Mouse (Mus musculus) right cerebral cortex, postnatal 25 days (tissue): ENCODE data around the gene Hist1h2an.
A peak's percentile ranks its signal among the peaks of the same experiment; 100 is the strongest.
"Not testable (repeated sequence)": the region's sequence is repeated elsewhere in the genome, so short reads cannot be mapped to it uniquely, and the experiment has no call there.

Experiments used
- DNase-seq: peaks from one replicate; pipeline ENCODE4 v3.0.0; 2022

Hist1h2an gene

DNA sequence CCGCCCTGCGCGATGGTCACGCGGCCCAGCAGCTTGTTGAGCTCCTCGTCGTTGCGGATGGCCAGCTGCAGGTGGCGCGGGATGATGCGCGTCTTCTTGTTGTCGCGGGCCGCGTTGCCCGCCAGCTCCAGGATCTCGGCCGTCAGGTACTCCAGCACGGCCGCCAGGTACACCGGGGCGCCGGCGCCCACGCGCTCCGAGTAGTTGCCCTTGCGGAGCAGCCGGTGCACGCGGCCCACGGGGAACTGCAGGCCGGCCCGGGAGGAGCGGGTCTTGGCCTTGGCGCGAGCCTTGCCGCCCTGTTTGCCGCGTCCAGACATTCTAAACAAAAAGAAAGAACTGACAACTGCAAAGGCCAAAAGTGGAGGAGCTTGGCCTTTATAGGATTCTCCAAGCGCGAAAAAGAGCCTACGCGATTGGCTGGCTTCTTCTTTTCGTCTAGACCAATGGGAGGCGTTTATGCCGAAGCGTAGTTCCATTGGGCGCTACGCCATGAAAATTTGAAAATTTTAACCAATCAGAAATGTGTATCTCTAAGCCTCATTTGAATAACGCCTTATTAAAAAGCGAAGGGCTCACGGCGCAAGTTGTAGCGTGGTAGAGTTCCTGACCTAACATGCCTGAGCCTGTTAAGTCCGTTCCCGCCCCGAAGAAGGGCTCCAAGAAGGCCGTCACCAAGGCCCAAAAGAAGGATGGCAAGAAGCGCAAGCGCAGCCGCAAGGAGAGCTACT lies at the start of gene Hist1h2an, which contains the start of gene Hist1h2bp:
Gene Hist1h2an, minus strand, starts transcription at position 320 of the 731 bp plus-strand sequence.
Gene Hist1h2bp, plus strand, starts transcription at position 563 of the 731 bp plus-strand sequence.
- peak; percentile 86 for DNase-seq

DNA sequence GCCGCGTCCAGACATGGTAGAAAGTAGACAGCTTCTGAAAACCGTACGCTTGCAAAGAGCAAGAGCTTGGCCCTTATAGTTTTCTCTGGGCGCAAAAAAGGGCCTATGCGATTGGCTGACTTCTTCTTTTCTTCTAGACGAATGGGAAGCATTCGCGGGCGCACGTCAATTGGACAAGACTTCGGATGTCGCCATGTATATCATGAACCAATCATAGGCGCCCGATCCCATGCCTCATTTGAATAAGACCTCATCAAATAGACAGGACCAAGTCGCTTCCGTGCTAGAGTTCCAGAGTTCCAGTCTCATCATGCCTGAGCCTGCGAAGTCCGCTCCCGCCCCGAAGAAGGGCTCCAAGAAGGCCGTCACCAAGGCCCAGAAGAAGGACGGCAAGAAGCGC lies 46.4 kb upstream of the Hist1h2an start, which contains the start of the genes Hist1h2ap and Hist1h2br:
Gene Hist1h2ap, minus strand, starts transcription at position 47 of the 400 bp plus-strand sequence.
Gene Hist1h2br, plus strand, starts transcription at position 283 of the 400 bp plus-strand sequence.
- DNase-seq, result not testable (repeated sequence)

DNA sequence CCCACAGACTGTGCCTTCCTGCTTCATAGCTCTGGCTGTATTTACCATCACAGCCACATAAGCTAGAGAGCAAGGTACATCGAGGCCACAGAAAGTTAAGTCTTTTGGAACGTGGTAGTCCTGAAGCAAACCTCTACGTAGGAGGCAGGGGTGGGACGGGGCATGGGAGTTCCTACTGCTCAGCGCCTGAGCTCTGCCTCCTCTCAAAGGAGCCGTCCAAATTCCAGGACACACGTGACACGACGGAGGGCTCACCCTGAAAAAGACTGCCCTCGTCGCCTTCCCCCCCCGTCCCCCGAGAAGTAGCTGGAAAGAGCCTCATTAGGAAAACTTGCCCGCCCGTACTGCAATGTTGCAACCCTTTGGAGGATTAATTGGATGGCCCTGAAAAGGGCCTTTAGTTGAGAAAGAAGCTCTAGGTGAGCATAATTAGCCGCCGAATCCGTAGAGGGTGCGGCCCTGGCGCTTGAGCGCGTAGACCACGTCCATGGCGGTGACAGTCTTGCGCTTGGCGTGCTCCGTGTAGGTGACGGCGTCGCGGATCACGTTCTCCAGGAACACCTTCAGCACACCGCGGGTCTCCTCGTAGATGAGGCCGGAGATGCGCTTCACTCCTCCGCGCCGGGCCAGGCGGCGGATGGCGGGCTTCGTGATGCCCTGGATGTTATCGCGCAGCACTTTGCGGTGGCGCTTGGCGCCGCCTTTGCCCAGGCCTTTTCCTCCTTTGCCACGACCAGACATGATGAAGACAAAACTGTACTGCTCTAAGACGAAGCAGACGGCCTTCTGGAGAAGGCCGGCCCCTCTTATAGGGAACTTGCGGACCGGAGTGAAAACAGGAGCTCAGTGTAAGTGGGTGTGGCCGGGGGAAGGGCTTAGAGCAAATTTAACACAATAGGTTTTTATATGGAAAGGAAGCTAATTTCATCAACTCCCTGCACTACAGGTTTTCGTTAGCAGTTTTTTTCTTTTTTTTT lies 44.7 kb upstream of the Hist1h2an start, which contains the start of gene Hist1h4n:
Gene Hist1h4n, minus strand, starts transcription at position 779 of the 977 bp plus-strand sequence.
- peak; percentile 29 for DNase-seq

DNA sequence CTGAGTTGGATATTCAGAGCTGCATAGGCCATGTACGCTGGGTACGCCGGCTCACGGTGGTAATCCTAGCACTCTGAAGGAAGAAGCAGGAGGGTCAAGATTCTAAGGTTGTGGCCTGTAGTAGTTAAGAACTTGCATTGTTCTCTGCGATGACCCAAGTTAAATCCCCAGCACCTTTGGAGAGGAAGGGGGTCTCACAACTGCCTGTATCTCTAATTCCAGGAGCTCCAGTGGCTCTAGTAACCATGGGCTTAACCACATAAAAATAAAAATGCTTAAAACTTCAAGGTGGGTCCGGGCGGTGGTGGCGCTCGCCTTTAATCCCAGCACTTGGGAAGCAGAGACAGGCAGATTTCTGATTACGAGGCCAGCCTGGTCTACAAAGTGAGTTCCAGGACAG lies 43.3 kb upstream of the Hist1h2an start:
- no peak for DNase-seq

DNA sequence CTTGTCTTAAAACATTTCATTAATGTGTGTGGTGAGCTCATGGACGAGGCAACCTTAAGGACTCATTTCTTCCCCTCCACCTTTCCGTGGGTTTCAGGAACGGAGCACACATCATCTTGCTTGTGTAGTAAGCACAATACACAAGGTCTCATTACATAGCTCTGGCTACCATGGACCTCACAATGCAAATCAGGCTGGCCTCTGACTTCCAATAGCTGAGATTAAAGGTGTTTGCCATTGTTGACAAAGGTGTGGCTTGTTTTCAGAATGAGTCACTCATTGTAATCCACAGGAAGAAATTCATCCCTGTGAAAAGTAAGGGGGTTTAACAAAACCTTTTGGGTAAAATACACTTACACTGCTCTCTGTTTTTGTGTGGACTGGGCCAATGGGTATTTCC lies 41.5 kb upstream of the Hist1h2an start:
- DNase-seq, result no peak

DNA sequence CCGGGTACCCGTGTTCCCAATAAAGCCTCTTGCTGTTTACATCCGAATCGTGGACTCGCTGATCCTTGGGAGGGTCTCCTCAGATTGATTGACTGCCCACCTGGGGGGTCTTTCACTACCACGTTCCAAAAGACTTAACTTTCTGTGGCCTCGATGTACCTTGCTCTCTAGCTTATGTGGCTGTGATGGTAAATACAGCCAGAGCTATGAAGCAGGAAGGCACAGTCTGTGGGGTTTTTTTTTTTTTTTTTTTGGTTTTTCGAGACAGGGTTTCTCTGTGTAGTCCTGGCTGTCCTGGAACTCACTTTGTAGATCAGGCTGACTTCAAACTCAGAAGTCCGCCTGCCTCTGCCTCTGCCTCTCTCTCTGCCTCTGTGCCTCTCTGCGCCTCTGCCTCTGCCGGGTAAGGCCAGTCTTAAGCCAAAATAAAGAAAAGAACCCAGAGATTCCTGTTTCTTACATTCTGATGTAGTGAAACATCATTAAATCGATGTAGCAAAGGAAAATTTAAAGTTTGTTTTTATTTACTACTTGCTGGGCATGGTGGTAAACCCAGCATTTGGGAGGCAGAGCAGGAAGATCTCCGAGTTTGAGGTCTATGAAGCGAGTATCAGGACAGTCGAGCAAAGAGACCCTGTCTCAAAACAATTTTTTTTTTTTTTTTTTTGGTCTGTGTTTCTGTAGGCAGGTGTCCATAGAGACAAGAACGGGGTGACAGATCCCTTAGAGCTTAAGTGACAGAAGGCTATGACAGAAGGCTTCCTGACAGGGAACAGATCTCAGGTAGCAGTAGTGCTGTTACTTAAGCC lies 33.3 kb upstream of the Hist1h2an start:
- DNase-seq, result not testable (repeated sequence)

DNA sequence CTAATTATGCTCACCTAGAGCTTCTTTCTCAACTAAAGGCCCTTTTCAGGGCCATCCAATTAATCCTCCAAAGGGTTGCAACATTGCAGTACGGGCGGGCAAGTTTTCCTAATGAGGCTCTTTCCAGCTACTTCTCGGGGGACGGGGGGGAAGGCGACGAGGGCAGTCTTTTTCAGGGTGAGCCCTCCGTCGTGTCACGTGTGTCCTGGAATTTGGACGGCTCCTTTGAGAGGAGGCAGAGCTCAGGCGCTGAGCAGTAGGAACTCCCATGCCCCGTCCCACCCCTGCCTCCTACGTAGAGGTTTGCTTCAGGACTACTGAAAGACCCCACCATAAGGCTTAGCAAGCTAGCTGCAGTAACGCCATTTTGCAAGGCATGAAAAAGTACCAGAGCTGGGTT lies 25.1 kb upstream of the Hist1h2an start:
- DNase-seq, result not testable (repeated sequence)

DNA sequence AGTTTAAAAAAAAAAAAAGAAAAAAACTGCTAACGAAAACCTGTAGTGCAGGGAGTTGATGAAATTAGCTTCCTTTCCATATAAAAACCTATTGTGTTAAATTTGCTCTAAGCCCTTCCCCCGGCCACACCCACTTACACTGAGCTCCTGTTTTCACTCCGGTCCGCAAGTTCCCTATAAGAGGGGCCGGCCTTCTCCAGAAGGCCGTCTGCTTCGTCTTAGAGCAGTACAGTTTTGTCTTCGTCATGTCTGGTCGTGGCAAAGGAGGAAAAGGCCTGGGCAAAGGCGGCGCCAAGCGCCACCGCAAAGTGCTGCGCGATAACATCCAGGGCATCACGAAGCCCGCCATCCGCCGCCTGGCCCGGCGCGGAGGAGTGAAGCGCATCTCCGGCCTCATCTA lies 24.5 kb upstream of the Hist1h2an start, which contains the start of gene Hist1h4m:
Gene Hist1h4m, plus strand, starts transcription at position 208 of the 400 bp plus-strand sequence.
- peak; percentile 46 for DNase-seq

DNA sequence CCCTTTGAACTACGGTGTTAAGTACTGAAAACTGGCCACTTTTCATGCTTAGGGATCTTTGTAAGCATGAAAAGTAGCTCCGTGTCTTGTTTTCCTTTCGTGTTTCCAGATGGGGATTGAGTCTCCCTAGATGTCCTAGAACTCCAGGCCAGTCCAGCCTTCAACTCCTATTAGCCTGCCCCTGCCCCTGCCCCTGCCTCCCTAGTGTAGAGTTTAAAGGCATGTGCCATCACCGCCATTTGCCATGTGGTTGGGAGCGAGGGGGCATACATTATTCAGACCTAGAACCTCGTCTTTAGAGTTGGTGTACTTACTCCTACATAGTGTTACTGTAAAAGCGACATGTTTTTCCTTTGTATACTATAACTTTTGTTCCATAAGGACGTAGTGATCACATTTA lies 24.1 kb upstream of the Hist1h2an start:
- DNase-seq, result not testable (repeated sequence)

DNA sequence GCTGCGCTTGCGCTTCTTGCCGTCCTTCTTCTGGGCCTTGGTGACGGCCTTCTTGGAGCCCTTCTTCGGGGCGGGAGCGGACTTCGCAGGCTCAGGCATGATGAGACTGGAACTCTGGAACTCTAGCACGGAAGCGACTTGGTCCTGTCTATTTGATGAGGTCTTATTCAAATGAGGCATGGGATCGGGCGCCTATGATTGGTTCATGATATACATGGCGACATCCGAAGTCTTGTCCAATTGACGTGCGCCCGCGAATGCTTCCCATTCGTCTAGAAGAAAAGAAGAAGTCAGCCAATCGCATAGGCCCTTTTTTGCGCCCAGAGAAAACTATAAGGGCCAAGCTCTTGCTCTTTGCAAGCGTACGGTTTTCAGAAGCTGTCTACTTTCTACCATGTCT lies 23.1 kb upstream of the Hist1h2an start, which contains the start of the genes Hist1h2bq and Hist1h2ao:
Gene Hist1h2bq, minus strand, starts transcription at position 125 of the 400 bp plus-strand sequence.
Gene Hist1h2ao, plus strand, starts transcription at position 393 of the 400 bp plus-strand sequence.
- DNase-seq, result not testable (repeated sequence)

DNA sequence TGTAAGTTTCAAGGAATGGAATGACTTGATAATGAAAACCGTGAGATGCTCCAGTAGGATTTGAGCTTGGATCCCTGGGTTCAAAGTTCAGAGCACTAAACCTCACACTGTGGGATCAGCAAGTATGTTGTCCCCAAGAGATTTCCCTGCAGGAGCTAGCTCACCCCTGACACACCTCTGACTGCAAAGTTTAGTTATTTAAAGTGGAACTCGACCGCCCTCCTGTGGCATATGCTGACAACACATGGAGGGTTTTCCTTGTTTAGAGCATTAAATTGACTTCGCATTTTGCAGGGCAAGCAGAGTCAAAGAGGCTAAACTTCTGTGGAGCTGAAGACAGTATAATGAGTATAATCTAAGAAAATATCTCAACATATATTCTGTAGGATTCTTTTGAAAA lies 16.0 kb upstream of the Hist1h2an start:
- not testable (repeated sequence) for DNase-seq

DNA sequence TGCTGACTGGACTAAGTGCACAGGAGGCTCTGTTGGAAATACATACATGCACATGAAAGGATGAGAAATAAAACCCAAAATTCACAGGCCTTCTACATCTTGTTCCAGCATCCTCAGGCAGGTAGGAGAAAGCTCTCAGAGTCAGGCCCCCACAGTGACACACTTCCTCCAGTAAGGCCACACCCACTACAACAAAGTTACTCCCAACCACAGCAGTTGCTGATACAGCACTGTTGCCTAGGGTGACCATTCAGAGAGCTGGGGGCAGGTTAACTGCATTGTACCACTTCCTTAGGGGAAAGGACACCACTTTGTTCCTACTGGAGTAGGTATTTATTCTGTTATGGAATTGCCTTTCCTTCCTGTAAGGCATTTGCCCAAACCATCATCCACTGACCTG lies 10.1 kb upstream of the Hist1h2an start:
- not testable (repeated sequence) for DNase-seq

DNA sequence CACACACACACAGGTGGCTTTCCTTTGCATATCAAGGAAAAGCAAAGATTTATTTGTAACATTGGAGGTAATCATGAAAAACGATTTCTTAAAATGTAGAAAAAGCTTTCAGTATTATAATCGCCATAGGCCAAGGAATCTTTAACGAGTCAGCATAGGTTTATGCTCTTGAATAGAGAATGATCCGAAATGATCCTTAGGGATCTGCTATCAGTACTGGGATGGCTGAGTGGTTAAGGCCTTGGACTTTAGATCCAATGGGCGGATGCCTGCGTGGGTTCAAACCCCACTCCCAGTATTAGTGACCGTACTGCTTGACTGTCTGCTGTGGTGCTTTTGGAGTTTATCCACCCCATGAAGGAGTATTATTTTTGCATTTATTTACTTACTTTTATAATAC lies 8.6 kb upstream of the Hist1h2an start:
- DNase-seq, result no peak

DNA sequence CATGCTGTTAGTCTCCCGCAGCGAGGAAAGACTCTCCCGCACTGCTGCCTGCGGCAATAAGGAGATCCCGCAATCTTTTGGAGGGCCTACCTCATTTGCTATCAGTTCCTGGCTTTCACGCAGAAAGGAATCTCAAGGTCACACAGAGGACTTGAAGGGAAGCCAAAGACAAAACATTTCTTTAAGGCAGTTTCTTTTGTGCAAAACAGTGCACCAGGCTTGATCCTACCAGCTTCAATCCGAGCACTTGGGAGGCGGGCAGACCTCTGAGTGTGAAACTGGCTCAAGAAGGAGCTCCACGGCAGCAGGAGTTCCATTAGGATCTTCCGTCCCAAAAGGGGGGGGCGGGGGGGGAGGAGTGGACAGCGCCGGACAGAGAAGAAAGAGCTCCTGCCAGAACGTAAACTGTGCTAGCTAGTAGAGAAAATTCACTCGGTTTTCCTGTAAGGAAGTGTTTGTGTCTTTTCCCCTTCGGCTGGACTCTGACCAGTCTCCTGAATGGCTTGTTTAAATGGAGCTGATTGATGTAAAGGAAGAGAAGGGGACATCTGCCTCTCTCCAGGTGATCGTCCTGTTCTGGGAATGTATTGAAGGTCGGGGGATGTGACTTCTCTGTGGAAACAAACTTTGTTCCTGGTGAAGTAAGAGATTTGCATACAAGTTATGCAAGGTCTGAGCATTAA lies 3.7 kb upstream of the Hist1h2an start:
- no peak for DNase-seq

DNA sequence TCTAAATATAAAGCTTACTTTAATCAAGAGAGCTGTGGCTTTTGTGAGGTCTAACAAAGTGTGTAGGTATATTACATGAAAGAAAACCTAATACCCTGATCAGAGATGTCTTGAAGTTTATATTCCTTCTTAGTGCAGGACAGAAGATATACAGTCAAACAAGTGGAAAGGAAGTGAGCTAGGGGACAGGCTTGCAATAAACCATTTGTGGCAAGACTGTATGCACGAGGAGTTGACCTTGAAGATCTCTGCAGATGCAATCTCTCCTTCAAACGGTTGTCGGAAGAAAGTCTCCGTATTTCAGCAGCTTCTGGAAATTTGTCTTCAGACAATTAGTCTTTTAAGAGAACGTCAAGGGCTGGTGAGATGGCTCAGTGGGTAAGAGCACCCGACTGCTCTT lies 2.9 kb upstream of the Hist1h2an start:
- no peak for DNase-seq

DNA sequence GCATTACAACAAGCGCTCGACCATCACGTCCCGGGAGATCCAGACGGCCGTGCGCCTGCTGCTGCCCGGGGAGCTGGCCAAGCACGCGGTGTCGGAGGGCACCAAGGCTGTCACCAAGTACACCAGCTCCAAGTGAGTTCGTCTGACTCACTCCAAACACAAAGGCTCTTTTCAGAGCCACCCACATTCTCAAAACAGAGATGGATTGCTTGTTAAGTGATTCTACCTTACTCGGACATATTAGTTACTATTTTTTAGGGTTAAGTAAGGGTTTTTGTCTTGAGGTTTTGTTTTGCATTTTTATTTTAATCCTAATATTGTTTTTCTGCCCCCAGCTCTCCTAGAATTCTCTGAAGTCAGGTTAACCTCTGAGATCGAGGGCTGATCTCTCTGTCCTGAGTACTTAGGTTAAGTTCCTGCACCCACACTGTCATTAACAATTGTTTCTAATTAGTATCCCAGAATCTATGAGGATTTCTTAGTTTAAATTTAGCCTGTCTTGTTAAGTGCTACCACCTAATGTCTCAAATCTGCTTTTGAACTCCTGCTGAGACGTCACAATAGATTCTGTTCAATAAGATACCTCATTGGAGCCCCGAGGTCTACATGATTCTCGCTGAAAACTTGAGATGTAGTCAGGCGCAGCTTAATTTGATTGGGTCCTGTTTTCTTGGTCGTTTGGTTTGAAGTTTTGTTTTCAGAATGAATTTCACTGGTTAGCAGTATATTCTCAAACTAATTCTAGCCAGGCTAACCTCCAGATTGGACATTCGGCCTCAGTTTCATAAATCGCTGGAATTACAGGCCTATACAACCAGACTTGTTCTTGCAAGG lies 959 bp upstream of the Hist1h2an start:
- DNase-seq, result no peak

DNA sequence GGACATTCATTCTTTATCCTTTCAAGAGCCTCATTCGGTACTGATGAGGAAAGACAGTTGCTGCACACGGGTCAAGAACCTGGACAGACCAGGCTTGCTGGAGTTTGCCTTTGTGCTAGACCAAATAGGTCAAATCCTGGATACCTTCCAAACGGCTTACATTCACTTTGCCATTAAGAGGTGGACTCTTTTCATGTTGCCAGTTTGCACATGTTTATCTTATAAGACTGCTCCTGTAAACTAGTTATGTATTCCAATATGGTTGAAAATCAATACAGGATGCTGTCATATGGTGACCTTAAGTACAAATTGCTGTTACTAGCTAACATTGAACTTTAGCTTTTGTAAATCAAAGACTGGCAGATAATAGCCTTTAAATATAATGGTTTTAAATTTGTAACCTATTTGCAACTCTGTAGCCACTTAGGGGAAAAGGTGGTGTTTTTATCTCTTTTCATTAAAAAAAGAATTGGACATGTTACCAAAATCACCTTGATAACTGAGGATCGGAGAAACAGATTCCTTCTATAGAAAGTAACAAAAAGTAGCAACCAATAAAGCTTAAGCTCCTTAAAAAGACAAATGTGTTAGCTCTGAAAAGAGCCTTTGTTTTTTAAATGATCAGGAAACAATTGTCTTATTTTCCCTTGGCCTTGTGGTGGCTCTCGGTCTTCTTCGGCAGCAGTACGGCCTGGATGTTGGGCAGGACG lies 674 bp downstream of the Hist1h2an start:
- no peak for DNase-seq

DNA sequence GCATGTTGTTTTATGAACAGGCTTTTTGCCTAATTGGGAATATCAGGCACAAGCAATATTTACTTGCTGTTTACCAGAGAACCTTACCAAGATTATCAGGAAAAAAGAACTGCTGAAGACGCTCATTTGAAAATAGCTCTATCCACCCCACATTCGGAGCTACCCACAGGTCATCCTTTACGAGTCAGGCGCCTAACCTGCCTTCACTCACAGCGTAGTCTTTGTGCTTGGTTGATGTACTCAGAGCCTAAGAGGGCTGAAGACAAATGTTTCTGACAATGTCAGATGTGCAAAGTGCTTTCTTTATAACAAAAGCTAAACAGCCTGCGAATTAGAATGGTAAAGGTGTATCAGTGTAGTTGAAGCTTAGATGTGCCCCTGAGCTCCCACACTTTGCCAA lies 2.7 kb downstream of the Hist1h2an start:
- no peak for DNase-seq

DNA sequence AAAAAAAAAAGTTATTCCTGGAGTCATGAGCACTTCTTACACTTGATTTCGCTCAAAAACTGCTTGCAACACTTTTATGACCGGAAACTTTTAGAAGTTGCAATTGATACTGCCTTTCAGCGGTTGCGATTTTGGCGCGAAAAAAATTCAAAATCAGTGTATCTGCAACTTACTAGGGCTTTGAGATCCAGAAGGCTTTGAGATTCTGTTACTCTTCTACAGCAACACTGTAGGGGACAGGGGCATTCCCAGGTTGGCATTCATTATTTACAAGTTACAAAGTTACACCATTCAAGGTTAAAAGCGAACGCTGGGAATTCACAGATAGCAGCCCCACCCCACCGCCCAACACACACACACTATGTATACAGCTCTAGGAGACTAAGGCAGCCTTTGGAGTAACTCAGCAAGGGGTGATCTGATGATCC lies 3.3 kb downstream of the Hist1h2an start:
- DNase-seq, result no peak

DNA sequence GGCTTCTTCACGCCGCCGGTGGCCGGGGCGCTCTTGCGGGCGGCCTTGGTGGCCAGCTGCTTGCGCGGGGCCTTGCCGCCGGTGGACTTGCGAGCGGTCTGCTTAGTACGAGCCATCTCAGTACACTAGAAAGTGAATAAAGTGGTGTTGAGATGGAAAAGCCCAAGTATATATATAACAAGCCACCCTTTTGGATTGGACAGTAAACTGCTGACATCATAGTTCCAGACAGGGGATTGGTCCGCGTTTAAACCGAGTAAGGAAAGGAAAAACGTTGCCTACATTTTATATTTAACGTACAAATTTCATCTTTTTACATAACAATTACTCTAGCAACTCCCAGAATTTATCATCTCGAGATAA lies 3.8 kb downstream of the Hist1h2an start, which contains the start of gene Hist1h3i:
Gene Hist1h3i, minus strand, starts transcription at position 116 of the 363 bp plus-strand sequence.
- peak; percentile 45 for DNase-seq
